Mouse (Mus musculus): ENCODE results near the gene Clstn3.

GRCm38 (mm10) chr6:124501473-124501872 lies 36.9 kb upstream of the Clstn3 start:
- TF ChIP-seq TAL1 (IDR thresholded peaks at IDR 0.05; ENCODE audit: low read length) (no peak), GATA1 (IDR thresholded peaks at IDR 0.05; ENCODE audit: low read length) (no peak)
